Mouse (Mus musculus) kidney, postnatal 4 days (tissue): ENCODE data around the gene Gpa33.

Experiments
- DNase-seq, 2 experiments: peaks; one replicate each; pipeline ENCODE4 v3.0.0; 2021; ENCODE audit warnings: mixed read lengths in 2 of 2

Gene Gpa33

DNA sequence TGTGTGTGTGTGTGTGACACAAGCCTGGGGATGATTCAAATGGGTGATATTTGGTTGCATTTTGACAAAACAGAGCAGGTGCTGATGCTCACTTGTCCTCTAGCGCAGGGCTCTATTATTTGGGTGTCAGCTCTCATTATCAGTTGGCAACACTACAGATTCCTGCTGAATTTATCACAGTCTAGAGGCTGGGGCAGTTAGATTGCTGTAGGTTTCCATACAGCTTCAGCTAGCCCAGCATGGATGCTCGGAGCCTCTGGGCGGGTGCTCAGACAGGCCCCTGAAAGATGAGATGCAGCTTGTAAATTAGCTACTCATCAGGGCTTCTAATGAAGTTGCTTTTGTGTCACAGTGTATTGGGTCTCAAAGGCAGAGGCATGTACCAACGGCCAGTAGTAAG, 37.4 kb downstream of the Gpa33 start:
- no peak for DNase-seq

GRCm38 (mm10) chr1:166168017-166168416, 38.0 kb downstream of the Gpa33 start:
- DNase-seq: no peak

- DNase-seq: no peak
Measured at GRCm38 (mm10) chr1:166169713-166170112, 39.7 kb downstream of the Gpa33 start.

DNA sequence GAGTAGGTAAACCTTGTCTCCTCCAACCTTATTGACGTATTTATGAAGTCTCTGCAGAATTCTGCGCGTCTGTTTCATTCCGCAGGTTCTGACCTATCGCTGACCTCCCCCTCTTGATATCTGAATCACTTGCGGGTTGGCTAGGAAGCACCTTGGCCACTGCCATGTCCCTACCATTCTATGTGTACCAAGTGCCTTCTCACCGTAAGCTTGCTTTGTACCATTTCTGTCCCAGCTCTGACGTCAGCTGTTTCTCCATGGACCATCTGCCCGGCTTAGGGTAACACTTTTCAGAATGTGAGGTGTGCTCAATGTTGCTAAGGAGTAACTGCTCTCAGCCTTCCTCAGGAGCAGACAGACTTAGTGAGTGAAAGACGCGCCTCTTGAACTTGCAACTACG, 40.8 kb downstream of the Gpa33 start:
- no peak for DNase-seq

- no peak for DNase-seq
Measured at GRCm38 (mm10) chr1:166172992-166173391, 43.0 kb downstream of the Gpa33 start.

- no peak for DNase-seq
Measured at GRCm38 (mm10) chr1:166173621-166174020, 43.6 kb downstream of the Gpa33 start.

- no peak for DNase-seq
Measured at GRCm38 (mm10) chr1:166181510-166181909, 51.5 kb downstream of the Gpa33 start.

DNA sequence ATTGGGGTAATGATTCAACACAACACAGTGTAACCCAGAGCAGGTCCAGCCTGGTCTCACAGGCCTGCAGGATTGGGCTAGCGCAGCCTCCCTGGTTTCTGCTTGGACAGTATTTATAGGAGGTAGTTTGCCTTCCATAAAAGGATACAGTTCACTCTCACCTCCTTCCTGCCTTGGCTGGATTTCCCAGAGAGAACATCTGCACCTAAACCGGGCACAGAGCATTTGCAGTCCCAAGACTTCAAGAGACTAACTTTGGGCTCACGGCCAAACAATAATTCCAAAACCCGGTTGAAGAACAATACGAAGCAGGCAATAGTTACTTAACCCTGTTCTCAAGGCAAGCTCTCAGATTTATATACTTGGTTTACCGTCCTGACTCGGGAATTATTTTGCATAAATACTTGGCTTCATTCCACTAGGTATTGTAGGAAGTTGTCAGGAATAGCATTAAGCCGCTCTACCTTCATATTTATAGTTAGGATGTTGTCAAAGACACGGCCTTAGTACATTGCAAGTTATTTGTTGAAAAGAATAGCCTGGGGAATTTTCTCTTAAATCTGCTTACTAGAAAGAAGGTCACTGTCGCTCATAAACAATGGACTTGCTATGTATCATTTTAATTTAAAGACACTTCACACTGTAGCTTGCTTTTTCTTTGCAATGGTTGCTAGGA, 53.1 kb downstream of the Gpa33 start:
- peak in 1 of 2 experiments; percentile 22 for DNase-seq

- DNase-seq: no peak
Measured at GRCm38 (mm10) chr1:166184391-166185229, 54.6 kb downstream of the Gpa33 start.

DNA sequence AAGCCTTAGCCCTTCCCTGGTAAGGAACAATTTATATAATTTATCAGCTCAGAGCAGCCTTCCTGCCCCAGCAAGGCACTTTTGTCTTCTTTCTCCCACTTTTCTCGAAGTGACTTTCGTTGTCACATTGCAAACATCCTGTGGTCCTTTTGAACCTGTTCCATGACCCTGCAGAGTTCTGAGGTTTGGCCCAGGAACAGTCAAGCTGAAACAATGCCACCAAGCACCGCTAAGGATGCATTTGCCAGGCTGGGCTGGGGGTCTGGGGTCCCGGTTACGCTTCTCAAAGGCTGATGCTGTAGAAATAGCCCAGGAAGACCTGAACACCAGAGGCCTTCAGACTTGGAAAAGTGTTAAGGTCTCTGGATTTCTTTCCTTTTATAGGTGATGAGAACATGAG, 55.3 kb downstream of the Gpa33 start:
- no peak for DNase-seq

- no peak for DNase-seq
Measured at GRCm38 (mm10) chr1:166189821-166190220, 59.8 kb downstream of the Gpa33 start.

DNA sequence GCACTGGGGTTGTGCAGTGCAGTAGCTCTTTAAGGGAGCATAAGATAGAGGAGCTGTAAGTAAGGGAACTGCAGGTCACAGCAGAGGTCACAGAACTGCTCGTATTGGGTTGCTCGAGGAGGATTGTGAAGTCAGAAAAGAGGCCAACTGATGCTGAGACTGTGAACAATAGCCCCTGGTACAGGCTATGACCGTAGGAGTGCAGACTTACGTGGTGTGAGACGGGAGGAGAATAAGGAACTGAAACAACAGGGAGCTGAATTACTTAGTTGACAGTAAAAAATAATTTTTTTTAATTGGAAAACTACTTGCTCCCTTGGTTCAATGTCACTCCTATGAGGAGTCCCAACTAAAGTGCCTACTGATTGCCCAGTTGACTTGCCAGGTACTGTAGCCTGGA, 74.1 kb downstream of the Gpa33 start:
- DNase-seq: no peak

DNA sequence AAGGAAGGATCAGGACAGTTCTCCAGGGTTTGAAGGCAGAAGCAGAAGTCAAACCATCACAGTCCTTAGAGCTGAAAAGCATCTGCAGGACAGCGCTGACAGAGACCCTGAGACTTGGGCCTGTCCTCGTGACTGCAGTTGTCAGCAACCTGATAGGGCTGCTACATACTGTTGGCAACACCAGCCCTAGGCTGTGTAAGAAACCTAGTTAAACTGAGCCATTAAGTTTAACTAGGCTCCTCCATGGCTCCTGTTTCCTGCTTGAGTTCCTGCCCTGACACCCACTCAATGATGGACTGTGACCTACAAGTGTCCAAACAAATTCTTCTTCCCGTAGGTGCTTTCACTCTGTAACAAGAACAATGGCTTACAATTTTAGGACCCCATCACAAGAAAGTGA, 75.1 kb downstream of the Gpa33 start:
- DNase-seq: no peak

DNA sequence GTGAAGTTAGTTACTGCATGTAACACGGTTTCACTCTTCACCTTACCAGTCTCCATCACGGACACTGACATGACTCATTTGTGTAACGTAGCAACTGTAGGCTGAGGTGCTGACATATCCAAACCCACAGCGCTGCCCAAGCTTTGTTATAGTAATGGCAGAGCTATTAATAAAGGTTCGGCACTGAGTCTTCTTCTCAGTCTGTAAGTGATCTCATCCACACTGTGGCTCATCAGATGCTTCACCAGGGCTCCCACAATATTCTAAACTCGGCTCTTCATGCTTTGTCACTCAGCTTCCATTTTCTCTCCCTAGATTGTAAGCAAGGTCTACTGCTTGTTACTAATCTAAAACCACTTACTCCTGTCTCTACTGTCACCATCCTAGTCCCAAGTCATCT, 79.3 kb downstream of the Gpa33 start:
- DNase-seq: no peak

- DNase-seq: no peak
Measured at GRCm38 (mm10) chr1:166214181-166214580, 84.1 kb downstream of the Gpa33 start.
